Mouse (Mus musculus): Measurements from ENCODE around the gene Tnfrsf22.
"Not testable (repeated sequence)": the region's sequence is repeated elsewhere in the genome, so short reads cannot be mapped to it uniquely, and the experiment has no call there.

Gene Tnfrsf22

GRCm38 (mm10) chr7:143685359-143686067, 36.1 kb upstream of the Tnfrsf22 start, which contains the start of gene Tnfrsf23:
TSS of gene Tnfrsf23 (minus strand) at chr7:143685872.
- Histone ChIP-seq H3K9me3 (ENCODE audit: low read length) (no peaks in the 10 kb centered on the region), H3K36me3 (ENCODE audit: insufficient read depth, low read length) (no peaks in the 10 kb centered on the region), H3K27me3 (ENCODE audit: insufficient read depth, low read length) (peaks cover 47% of the 10 kb centered on the region), H3K4me3 (replicated peaks; ENCODE audit: low read length) (peak within 1 kb of the TSS; percentile 78), H3K4me1 (replicated peaks; ENCODE audit: low read depth, low read length) (peaks cover 3% of the 10 kb centered on the region; the same call in 1 of the 2 replicates)
- TF ChIP-seq NANOG (IDR thresholded peaks at IDR 0.05; ENCODE audit: borderline replicate concordance, low read length) = no peak
- no peak for TF ChIP-seq POU5F1 (IDR thresholded peaks at IDR 0.05; ENCODE audit: borderline replicate concordance, low read length)
- no peak for TF ChIP-seq CTCF (conservative IDR thresholded peaks at IDR 0.05; ENCODE audit: low read length)

GRCm38 (mm10) chr7:143684569-143684968, 35.1 kb upstream of the Tnfrsf22 start:
- H3K27me3 ChIP-seq (ENCODE audit: insufficient read depth, low read length) = peaks cover 38% of the 10 kb centered on the region
- not testable (repeated sequence) for H3K4me3 ChIP-seq (replicated peaks; ENCODE audit: low read length); H3K9me3 ChIP-seq (ENCODE audit: low read length); H3K36me3 ChIP-seq (ENCODE audit: insufficient read depth, low read length); H3K4me1 ChIP-seq (replicated peaks; ENCODE audit: low read depth, low read length)

GRCm38 (mm10) chr7:143681566-143681965, 32.1 kb upstream of the Tnfrsf22 start:
- Histone ChIP-seq H3K9me3 (ENCODE audit: low read length) (peaks cover 10% of the 10 kb centered on the region), H3K27me3 (ENCODE audit: insufficient read depth, low read length) (peaks cover 16% of the 10 kb centered on the region; the same call in 1 of the 2 replicates), H3K4me1 (replicated peaks; ENCODE audit: low read depth, low read length) (peaks cover 3% of the 10 kb centered on the region; the same call in 1 of the 2 replicates), H3K4me3 (replicated peaks; ENCODE audit: low read length) (no peak overlapping the region), H3K36me3 (ENCODE audit: insufficient read depth, low read length) (no peaks in the 10 kb centered on the region)
- TF ChIP-seq CTCF (conservative IDR thresholded peaks at IDR 0.05; ENCODE audit: low read length) (no peak), NANOG (IDR thresholded peaks at IDR 0.05; ENCODE audit: borderline replicate concordance, low read length) (no peak), POU5F1 (IDR thresholded peaks at IDR 0.05; ENCODE audit: borderline replicate concordance, low read length) (no peak)

- H3K4me1 ChIP-seq (replicated peaks; ENCODE audit: low read depth, low read length); H3K4me3 ChIP-seq (replicated peaks; ENCODE audit: low read length); H3K36me3 ChIP-seq (ENCODE audit: insufficient read depth, low read length): not testable (repeated sequence)
- Histone ChIP-seq H3K9me3 (ENCODE audit: low read length) (peaks cover 10% of the 10 kb centered on the region), H3K27me3 (ENCODE audit: insufficient read depth, low read length) (peaks cover 16% of the 10 kb centered on the region; the same call in 1 of the 2 replicates)
Measured at GRCm38 (mm10) chr7:143680836-143681235, 31.4 kb upstream of the Tnfrsf22 start.

GRCm38 (mm10) chr7:143679650-143680049, 30.2 kb upstream of the Tnfrsf22 start:
- H3K4me3 ChIP-seq (replicated peaks; ENCODE audit: low read length); H3K36me3 ChIP-seq (ENCODE audit: insufficient read depth, low read length); H3K4me1 ChIP-seq (replicated peaks; ENCODE audit: low read depth, low read length): not testable (repeated sequence)

GRCm38 (mm10) chr7:143666427-143667311, 17.2 kb upstream of the Tnfrsf22 start:
- TF ChIP-seq POU5F1 (IDR thresholded peaks at IDR 0.05; ENCODE audit: borderline replicate concordance, low read length) (no peak), NANOG (IDR thresholded peaks at IDR 0.05; ENCODE audit: borderline replicate concordance, low read length) (no peak), CTCF (conservative IDR thresholded peaks at IDR 0.05; ENCODE audit: low read length) (no peak)
- Histone ChIP-seq H3K27me3 (ENCODE audit: insufficient read depth, low read length) (no peaks in the 10 kb centered on the region), H3K4me3 (replicated peaks; ENCODE audit: low read length) (peak overlapping the region; percentile 7; the same call in 1 of the 2 replicates), H3K36me3 (ENCODE audit: insufficient read depth, low read length) (no peaks in the 10 kb centered on the region), H3K9me3 (ENCODE audit: low read length) (peaks cover 9% of the 10 kb centered on the region), H3K4me1 (replicated peaks; ENCODE audit: low read depth, low read length) (peaks cover 24% of the 10 kb centered on the region)

More at GRCm38 (mm10) chr7:143679650-143680049, 30.2 kb upstream of the Tnfrsf22 start:
- peaks cover 11% of the 10 kb centered on the region; the same call in 1 of the 2 replicates for H3K27me3 ChIP-seq (ENCODE audit: insufficient read depth, low read length)
- H3K9me3 ChIP-seq (ENCODE audit: low read length) = peaks cover 10% of the 10 kb centered on the region

GRCm38 (mm10) chr7:143663470-143663869, 14.0 kb upstream of the Tnfrsf22 start:
- H3K4me1 ChIP-seq (replicated peaks; ENCODE audit: low read depth, low read length) = peaks cover 43% of the 10 kb centered on the region
- H3K36me3 ChIP-seq (ENCODE audit: insufficient read depth, low read length) = no peaks in the 10 kb centered on the region
- H3K9me3 ChIP-seq (ENCODE audit: low read length) = peaks cover 9% of the 10 kb centered on the region
- TF ChIP-seq CTCF (conservative IDR thresholded peaks at IDR 0.05; ENCODE audit: low read length) = no peak
- no peak for TF ChIP-seq NANOG (IDR thresholded peaks at IDR 0.05; ENCODE audit: borderline replicate concordance, low read length)
- TF ChIP-seq POU5F1 (IDR thresholded peaks at IDR 0.05; ENCODE audit: borderline replicate concordance, low read length) = no peak
- H3K27me3 ChIP-seq (ENCODE audit: insufficient read depth, low read length) = no peaks in the 10 kb centered on the region
- no peak overlapping the region for H3K4me3 ChIP-seq (replicated peaks; ENCODE audit: low read length)

GRCm38 (mm10) chr7:143660797-143661196, 11.3 kb upstream of the Tnfrsf22 start:
- no peaks in the 10 kb centered on the region for H3K36me3 ChIP-seq (ENCODE audit: insufficient read depth, low read length)
- peaks cover 28% of the 10 kb centered on the region for H3K4me1 ChIP-seq (replicated peaks; ENCODE audit: low read depth, low read length)
- H3K27me3 ChIP-seq (ENCODE audit: insufficient read depth, low read length) = no peaks in the 10 kb centered on the region
- TF ChIP-seq POU5F1 (IDR thresholded peaks at IDR 0.05; ENCODE audit: borderline replicate concordance, low read length) (no peak), CTCF (conservative IDR thresholded peaks at IDR 0.05; ENCODE audit: low read length) (no peak), NANOG (IDR thresholded peaks at IDR 0.05; ENCODE audit: borderline replicate concordance, low read length) (no peak)
- H3K4me3 ChIP-seq (replicated peaks; ENCODE audit: low read length) = no peak overlapping the region
- no peaks in the 10 kb centered on the region for H3K9me3 ChIP-seq (ENCODE audit: low read length)

- not testable (repeated sequence) for H3K9me3 ChIP-seq (ENCODE audit: low read length); H3K36me3 ChIP-seq (ENCODE audit: insufficient read depth, low read length)
Measured at GRCm38 (mm10) chr7:143649769-143650346, 397 bp upstream of the Tnfrsf22 start.

GRCm38 (mm10) chr7:143643949-143644348, 5.5 kb downstream of the Tnfrsf22 start:
- H3K9me3 ChIP-seq (ENCODE audit: low read length); H3K4me3 ChIP-seq (replicated peaks; ENCODE audit: low read length); H3K27me3 ChIP-seq (ENCODE audit: insufficient read depth, low read length): not testable (repeated sequence)
- Histone ChIP-seq H3K36me3 (ENCODE audit: insufficient read depth, low read length) (peaks cover 51% of the 10 kb centered on the region), H3K4me1 (replicated peaks; ENCODE audit: low read depth, low read length) (peaks cover 11% of the 10 kb centered on the region)

More at GRCm38 (mm10) chr7:143649769-143650346, 397 bp upstream of the Tnfrsf22 start:
- peak overlapping the region; percentile 92; the same call in 1 of the 2 replicates for H3K4me3 ChIP-seq (replicated peaks; ENCODE audit: low read length)
- H3K4me1 ChIP-seq (replicated peaks; ENCODE audit: low read depth, low read length); H3K27me3 ChIP-seq (ENCODE audit: insufficient read depth, low read length): not testable (repeated sequence)

Measured in E14TG2a.4 (cell line).